11 mouse cellular contexts compared by ENCODE assay signal in the genomic region with DNA sequence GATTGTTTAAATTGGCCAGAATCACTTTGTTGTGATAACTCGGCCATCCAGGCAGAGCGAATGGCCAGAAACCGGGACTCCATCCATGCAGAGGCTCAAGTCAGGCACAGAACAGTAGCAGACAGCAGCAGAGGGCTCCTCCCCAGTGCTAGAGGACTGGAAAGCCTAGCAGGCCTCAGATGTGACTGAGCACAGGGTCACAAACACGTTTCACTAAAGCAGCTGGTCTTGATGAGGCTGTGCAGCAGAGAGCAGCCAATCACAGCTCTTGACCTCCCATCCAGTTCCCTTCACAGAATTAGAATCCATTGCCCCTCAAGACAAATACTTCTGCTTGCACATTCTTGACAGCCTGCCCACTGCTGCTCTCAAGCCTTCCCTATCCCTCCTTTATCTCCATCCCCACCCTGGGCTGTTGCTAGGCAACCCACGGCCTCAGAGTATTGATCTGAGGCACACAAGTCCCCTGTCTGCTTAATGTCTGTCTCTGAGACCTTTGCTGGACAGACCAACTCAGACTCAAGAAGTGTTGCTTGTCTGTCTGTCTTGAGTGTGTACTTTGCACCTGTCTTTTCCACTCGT. TPM values are rescaled to one million over a fixed set of nuclear protein-coding genes. Genes with fewer than 3 reads are reported as not detected.
DNase-seq lines count a peak whose midpoint lies in the region; ATAC-seq lines count a peak whose summit lies in the region.
"Had no signal": no experiment of that assay in that cellular context is flagged by ENCODE, and none has a peak within 500 bp of the region (broad histone marks: within the 10 kb centered on the region; RNA-seq: fewer than 3 reads in every experiment).

No protein-coding gene starts in this region.

- ATAC-seq in hindbrain, embryonic 12.5 days (ENCODE audit: low FRiP score) = peak; percentile 79
- peak; percentile 50; the same call in 1 of the 2 replicates for ATAC-seq in midbrain, embryonic 16.5 days
- no peak for ATAC-seq in CD4-positive, CD25-positive, alpha-beta regulatory T cell, adult 4 months
- ATAC-seq: inflammation-experienced regulatory T-cells, adult 6 months; liver, postnatal 0 days had no signal

- DNase-seq in brain, adult 2 months (ENCODE audit: low read depth, low spot score) = peak; percentile 44
- DNase-seq in embryonic facial prominence, embryonic 10.5 days (ENCODE audit: low spot score) = peak; percentile 51
- no peak for DNase-seq in ovary, postnatal 14 days (ENCODE audit: low spot score)
- DNase-seq in gastrocnemius, adult 18-20 months (ENCODE audit: low spot score) = no peak
- no peak for DNase-seq in heart, adult 9 months (ENCODE audit: low spot score in 2 of 2)
- DNase-seq: liver, postnatal 0 days had no signal

- peaks cover 37% of the 10 kb centered on the region for H3K4me1 ChIP-seq in embryonic facial prominence, embryonic 10.5 days
- H3K4me1 ChIP-seq in hindbrain, embryonic 12.5 days = peaks cover 40% of the 10 kb centered on the region
- peaks cover 39% of the 10 kb centered on the region for H3K4me1 ChIP-seq in midbrain, embryonic 16.5 days (ENCODE audit: control insufficient read depth, insufficient read depth, low read length)

- no peak overlapping the region for H3K4me2 ChIP-seq in hindbrain, embryonic 12.5 days (replicated peaks)
- no peak overlapping the region for H3K4me2 ChIP-seq in midbrain, embryonic 16.5 days (ENCODE audit: low read length)
- H3K4me2 ChIP-seq: heart, embryonic 12.5 days had no signal

- no peak overlapping the region for H3K4me3 ChIP-seq in embryonic facial prominence, embryonic 10.5 days
- H3K4me3 ChIP-seq in hindbrain, embryonic 12.5 days = no peak overlapping the region
- no peak overlapping the region for H3K4me3 ChIP-seq in midbrain, embryonic 16.5 days (ENCODE audit: low read depth, low read length)
- H3K4me3 ChIP-seq: heart, embryonic 12.5 days had no signal

- no peak overlapping the region; the same call in 1 of the 2 replicates for H3K27ac ChIP-seq in embryonic facial prominence, embryonic 10.5 days (replicated peaks)
- H3K27ac ChIP-seq in hindbrain, embryonic 12.5 days = peak overlapping the region; percentile 85
- H3K27ac ChIP-seq in midbrain, embryonic 16.5 days (ENCODE audit: low read length) = peak overlapping the region; percentile 80

- H3K27me3 ChIP-seq in embryonic facial prominence, embryonic 10.5 days (replicated peaks; ENCODE audit: low read depth, poor library complexity, severe bottlenecking) = peaks cover 29% of the 10 kb centered on the region
- peaks cover 19% of the 10 kb centered on the region; the same call in 1 of the 2 replicates for H3K27me3 ChIP-seq in hindbrain, embryonic 12.5 days
- no peaks in the 10 kb centered on the region for H3K27me3 ChIP-seq in midbrain, embryonic 16.5 days (ENCODE audit: control insufficient read depth, insufficient read depth, low read depth, low read length)

- H3K36me3 ChIP-seq in embryonic facial prominence, embryonic 10.5 days (replicated peaks) = no peaks in the 10 kb centered on the region
- no peaks in the 10 kb centered on the region for H3K36me3 ChIP-seq in hindbrain, embryonic 12.5 days
- no peaks in the 10 kb centered on the region for H3K36me3 ChIP-seq in midbrain, embryonic 16.5 days (ENCODE audit: control insufficient read depth, insufficient read depth, low read length)

- no peak overlapping the region for H3K9ac ChIP-seq in hindbrain, embryonic 12.5 days
- H3K9ac ChIP-seq in midbrain, embryonic 16.5 days (ENCODE audit: low read depth, low read length) = peak overlapping the region; percentile 31; the same call in 1 of the 2 replicates
- H3K9ac ChIP-seq: heart, embryonic 12.5 days; liver, postnatal 0 days had no signal

- H3K9me3 ChIP-seq in embryonic facial prominence, embryonic 10.5 days = no peaks in the 10 kb centered on the region
- H3K9me3 ChIP-seq in hindbrain, embryonic 12.5 days (replicated peaks) = no peaks in the 10 kb centered on the region
- no peaks in the 10 kb centered on the region for H3K9me3 ChIP-seq in midbrain, embryonic 16.5 days (replicated peaks; ENCODE audit: control insufficient read depth, low read length, poor library complexity, severe bottlenecking)
- H3K9me3 ChIP-seq: heart, embryonic 12.5 days had no signal

- WGBS in embryonic facial prominence, embryonic 10.5 days = 48% methylated on average over 6 of the region's 6 CpGs
- 39% methylated on average over 6 of the region's 6 CpGs for WGBS in hindbrain, embryonic 12.5 days
- WGBS in midbrain, embryonic 16.5 days = 18% methylated on average over 6 of the region's 6 CpGs

RNA-seq across cellular contexts. Expression of gene Myo18b, which starts 52.4 kb away (rescaled TPM):
- polyA plus RNA-seq in embryonic facial prominence, embryonic 10.5 days (2016; fragmentation: Nextera tagmentation; extraction: Ambion mirVana) = 0.19 TPM in 2 replicates
- polyA plus RNA-seq in hindbrain, embryonic 12.5 days (2016; fragmentation: Nextera tagmentation; extraction: Ambion mirVana) = 1.0 and 2.0 TPM in 2 replicates
- polyA plus RNA-seq in midbrain, embryonic 16.5 days (2015; fragmentation: Nextera tagmentation; extraction: Ambion mirVana) = 2.0 TPM in 2 replicates
- not detected for polyA plus RNA-seq in CD4-positive, CD25-positive, alpha-beta regulatory T cell, adult 4 months (2017; shearing (Covaris generic))
- 100 to 1,000 TPM; 309 to 349 TPM for total RNA-seq in gastrocnemius, adult 18-20 months (2021)
- polyA plus RNA-seq: inflammation-experienced regulatory T-cells, adult 6 months; liver, postnatal 0 days had no signal

Comparison
In these comparisons a context has a peak if more than half of its experiments do, and no peak if none do; other contexts are left out.
1. DNase-seq: peak in brain, adult 2 months (single experiment) and embryonic facial prominence, embryonic 10.5 days (single experiment); none in ovary, postnatal 14 days (single experiment), gastrocnemius, adult 18-20 months (single experiment) and heart, adult 9 months (0 of 2).